Mouse (Mus musculus) frontal cortex, adult (tissue): ENCODE results near the gene Dok1.

Source experiments
- ATAC-seq: cut with Nextera tagmentation; 2 replicates; pipeline ENCODE4 v1.9.2; 2017; ENCODE audit warnings: mild to moderate bottlenecking, moderate library complexity, mixed read lengths; ENCODE audit not compliant: low TSS enrichment

The Dok1 gene

DNA sequence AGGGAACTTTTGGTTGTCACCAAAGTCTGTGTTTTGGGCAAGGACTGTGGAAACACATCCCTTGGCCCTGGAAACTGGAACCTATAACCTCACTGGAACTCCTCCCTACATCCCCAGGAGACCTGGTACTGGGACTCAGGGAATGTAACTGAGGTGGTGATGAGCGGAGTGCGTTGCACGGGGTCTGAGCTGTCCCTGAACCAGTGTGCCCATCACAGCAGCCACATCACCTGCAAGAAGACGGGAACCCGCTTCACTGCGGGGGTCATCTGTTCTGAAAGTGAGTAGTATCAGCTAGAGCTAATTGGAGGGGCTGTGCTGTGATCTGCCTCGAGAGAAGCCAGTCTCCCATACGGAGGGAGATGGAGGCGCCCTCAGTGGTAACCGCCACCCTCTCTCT, 16.1 kb upstream of the Dok1 start:
- no peak for ATAC-seq

DNA sequence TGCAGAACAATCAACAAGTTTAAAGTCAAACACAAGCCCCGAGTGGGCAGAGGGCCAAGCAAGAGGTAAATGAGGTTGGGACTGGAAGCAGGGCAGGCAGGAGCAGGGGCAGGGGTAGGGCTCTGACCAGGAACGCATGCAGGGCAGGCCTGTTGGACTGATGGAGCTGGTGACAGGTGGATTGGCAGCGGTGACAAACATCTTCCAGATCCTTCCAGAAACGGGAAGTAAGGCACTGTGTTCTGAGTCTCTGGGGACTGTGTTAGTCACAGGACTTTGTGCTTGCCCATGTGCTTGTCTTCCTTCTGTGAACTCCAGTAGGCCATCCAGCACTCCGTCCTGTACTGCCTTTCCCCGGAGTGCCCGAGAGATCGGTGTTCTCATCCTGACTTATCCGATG, 11.5 kb upstream of the Dok1 start:
- no peak; the same call in 1 of the 2 replicates for ATAC-seq

DNA sequence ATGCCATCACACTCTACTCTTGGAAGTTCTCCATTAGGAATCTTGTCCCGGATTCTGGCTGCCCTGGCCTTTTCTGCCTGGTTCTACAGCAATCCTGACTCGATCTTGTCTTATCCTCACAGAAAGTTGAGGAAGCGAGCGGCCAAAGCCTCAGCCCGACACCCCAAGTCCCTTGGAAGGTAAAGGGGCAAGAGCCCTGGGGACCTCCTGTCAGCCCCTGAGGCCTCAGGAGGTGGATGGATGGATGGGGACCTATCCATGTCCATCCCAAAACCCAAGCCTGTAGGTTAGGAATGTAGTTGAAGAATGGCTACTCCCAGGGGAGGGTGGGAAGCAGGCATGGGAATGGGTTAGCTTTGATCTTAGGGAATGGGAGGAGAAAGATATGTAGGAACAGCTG, 10.7 kb upstream of the Dok1 start:
- no peak for ATAC-seq

DNA sequence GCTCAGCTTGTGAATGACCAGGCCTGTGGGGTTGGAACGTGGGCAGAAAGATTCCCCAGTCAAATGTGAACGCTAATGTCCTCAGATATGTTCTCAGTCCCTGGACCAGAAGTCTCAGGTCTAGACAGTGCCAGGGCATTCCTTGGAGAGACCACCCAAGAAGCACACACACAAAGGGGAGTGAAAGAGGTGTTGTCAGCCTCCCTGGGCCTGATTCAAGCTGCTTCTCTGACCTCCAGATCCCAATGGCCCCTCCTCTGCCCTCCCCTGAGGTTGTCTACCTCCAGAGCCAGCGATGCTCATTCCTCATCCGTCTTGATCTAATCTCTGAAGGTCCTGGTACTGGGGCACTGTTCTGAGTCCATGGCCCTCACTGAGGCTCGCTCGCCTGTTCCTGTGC, 10.3 kb upstream of the Dok1 start:
- ATAC-seq = no peak

DNA sequence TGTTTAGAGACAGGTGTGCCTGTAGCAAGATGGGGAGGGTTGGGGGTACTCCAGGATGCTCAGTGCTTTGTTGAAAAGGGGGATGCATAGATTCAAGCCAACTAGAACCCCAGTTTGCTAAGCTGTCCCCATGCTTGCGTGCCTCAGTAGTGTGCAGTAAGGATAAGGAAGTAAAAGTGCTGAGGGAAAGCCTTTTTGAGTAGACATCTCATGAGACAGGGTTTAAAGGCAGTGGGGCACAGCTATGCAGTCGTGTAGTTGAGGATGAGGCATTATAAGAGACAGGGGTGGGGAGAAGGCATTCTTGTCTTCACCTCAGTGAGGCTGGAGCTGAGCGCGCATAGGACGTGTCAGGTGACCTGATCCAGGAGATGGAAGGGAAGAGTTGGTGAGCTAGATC, 7.3 kb upstream of the Dok1 start:
- ATAC-seq = no peak

DNA sequence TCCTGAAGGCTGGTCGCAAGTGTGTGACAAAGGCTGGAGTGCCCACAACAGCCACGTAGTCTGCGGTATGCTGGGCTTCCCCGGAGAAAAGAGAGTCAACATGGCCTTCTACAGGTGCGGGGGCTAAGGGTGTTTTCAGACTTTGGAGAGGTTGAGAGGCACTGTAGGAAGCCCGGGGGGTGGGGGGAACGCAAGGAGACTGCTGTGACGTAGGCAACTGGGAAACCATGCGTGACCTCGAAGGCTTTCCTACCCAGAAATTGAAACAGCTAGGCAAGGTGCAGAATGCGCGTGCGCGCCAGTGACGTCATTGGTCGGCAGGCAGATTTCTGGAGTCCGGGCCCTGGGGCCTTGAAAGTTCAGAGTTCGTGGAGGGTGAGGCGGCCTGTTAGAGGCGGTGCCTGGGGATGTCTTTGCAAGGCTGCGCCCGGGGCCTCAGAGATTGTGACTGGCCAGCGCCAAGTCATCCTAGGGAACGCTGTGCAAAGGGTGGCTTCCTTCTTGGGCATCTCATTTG, 5.3 kb upstream of the Dok1 start:
- ATAC-seq = peak; percentile 87

DNA sequence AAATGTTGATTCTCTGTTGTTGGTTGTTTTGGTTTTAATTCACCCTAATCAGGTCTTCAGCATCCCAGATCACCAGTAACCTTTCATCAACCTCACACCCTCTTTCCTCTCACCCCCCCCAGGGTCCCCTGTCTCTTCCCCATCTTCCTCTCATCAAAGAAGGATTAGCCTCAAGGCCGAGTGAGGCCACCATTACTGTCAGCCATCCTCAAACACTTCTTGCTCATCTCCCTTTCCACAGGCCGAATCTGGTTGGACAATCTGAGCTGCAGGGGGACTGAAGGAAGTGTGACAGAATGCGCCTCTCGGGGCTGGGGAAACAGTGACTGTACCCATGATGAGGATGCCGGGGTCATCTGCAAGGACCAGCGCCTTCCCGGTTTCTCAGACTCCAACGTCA, 3.9 kb upstream of the Dok1 start:
- no peak for ATAC-seq

DNA sequence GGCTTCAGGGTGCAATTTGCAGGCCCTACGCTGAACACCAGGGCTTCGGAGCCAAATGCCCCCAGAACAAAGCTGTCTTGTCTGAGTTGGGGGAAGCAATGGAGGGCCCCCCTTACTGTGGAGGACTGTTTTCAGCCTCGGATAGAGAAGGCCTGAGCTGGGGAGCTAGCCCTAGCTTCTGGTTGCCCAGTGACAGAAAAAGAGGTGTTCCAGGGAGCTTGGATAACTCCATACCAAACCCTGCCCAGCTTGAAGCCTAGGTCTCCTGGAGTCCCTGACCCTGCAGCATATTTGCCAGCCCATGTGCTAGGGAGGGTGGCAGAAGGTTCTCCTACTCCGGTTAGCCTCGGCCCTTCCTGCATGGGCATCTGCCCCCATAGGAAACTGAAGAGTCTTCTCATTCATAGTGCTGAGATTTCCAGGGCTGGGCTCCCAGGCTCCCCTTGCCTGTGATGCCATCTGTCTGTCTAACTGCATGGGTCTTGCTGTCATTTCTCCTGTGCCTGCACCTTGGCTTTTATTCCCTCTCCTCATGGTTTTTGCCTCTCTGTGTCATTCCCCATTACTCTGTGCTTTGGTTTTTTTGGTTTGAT, 1.3 kb upstream of the Dok1 start:
- no peak for ATAC-seq

DNA sequence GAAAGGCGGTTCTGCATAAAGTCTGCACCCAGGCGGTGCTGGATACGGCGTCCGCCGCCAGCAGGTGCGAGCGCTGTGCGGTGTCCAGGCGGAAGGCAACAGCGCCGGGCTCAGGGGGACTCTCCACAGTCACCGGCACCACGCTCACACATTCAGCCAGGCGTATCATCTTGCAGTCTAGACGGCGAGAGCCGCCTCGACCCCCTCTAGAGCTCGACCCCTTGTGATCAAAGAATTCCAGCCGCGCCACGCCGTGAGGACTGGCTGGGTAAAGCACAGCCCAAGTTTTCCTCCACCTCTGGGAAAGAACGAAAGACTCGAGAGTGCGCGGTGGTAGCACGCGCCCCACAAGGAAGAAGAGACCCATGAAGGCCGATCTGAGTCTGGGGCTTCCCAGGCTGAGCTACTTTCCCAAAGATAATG, 491 bp downstream of the Dok1 start:
- ATAC-seq = peak; percentile 48

DNA sequence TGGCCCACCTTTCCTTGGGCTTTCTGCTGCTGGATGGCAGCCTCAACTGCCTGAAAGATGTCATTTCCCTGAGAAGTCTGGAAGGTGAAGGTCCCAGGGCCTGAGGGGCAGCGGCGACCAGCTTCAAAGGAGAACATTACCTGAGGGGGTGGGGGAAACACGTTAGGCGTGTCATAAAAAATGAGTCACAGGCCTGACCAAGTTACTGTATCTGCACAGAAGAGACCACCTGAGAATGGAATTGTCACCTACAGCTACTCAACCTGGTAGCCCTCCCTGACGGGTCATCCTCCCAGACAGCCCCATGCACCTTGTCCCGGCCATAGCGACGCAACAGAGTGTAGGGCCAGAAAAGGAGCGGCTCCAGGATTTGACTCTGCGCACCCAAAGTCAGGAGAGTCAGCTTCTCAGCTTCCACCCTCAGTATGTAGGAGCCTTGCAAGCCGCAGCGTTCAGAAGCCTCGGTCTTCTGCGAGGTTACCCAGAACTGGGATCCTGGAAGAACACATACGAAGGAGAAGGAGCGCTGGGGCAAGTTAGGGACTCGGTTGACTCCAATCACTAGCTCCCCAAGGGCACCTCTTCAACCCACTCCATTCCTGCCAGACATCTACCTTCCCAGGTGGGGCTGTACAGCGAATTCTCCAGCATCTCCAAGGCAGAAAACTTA, 1.2 kb downstream of the Dok1 start:
- no peak for ATAC-seq

DNA sequence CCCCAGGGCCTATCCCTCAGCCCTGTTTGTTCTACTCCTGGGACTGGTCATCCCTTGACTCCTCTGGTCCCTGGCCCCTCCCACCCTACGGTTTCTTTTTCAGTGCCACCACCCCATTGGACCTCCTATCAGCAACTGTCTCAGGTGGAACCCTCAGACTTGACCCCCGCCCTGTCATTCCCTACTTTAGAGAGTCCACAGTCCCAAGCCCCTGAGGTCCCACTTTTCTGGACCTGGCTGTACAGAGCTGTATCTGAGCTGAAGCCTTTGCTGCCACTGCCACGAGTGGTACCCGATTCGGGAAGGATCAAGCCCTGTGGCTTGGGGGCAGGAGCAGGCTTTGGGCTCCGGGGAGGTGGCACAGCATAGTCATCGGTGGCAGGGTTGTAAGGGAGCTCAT, 2.2 kb downstream of the Dok1 start:
- no peak for ATAC-seq

DNA sequence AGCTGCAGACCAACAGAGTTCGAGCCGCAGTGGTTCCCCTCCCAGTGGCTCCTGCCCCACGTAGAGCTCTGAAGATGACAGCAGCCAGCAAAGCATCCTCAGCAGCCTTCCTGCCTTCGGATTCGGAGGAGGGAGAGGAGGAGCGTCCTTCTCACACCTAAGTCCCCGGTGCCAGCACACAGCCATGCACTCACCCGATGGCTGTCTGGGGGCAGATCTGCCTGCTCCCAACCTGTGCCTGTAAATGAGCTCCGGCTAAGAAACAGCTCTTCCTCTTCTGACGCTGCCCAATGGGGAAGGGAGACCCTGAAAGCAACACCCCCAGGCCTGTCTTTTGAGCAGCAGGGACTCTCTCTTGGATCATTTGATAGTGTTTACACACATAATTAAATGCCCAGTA, 3.5 kb downstream of the Dok1 start:
- ATAC-seq = no peak

DNA sequence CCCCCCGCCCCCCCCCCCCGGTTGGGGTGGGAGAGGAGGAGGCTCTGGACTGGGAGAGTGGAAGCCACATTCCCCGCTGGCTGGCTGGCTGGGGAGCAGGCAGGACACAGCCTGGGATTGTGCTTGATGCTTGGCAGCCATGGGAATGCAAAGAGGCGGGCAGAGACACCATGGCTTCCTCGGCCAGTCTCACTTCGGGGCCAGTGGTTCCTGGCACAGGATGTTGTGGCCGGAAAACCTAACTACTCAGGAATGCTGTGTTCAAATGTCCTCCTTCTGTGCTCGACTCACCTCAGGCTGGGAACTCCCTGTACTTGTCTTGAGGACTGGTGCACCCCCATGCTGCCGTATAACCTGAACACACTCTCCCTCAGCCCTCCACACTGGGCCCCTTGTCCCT, 5.6 kb downstream of the Dok1 start:
- no peak for ATAC-seq

DNA sequence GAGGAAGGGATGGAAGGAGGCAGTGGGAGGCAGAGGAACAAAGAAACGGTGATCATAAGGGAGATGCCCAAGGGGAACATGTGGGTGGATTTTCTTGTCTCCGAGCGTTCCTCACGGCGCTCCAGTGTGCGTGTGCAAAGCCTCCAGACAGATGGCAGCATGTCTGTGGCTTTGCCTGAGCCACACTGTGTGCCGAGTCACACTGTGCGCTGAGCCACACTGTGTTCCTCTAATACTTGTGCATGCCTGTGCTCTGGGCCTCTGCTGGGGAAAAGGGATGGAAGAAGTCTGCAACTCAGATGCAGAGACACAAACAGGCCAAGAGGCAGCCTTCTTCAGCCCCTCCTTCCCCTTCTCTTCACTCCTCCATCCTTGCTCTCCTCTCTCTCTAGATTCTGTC, 6.0 kb downstream of the Dok1 start:
- ATAC-seq = no peak; the same call in 1 of the 2 replicates

DNA sequence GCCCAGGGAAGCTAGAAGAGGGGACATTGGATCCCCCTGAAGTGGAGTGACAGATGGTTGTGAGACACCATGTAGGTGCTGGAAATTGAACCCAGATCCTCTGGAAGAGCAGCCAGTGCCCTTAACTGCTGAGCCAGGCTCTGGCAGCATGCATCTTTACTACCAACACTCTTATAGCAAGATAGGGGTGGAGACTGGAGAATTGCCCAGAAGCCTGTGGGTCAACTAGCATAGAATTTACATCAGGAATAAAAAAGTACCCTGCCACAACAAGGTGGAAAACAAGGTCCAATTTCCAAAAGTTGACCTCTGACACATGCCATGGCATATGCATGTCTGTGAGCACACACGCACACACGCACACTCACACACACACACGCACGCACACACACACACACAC, 8.1 kb downstream of the Dok1 start:
- ATAC-seq = no peak

DNA sequence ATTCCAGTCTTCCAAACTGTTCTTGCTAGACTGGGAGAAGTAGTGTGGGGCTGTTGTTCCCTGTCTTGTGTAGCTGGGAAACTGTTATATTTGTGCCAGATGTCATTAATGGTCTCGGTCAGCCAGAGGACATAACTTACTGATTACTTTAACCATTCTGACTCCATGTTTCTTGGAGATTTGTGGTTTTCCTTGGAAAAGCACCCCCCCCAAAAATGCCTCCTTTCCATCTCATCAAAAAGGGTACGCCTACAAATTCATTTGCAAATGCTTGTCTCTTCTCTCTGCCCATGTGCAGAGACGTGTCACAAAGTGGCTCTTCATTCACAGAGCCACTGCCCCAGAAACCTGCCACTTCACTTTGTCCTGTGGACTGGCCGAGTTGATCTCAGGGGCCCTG, 8.8 kb downstream of the Dok1 start:
- no peak for ATAC-seq

DNA sequence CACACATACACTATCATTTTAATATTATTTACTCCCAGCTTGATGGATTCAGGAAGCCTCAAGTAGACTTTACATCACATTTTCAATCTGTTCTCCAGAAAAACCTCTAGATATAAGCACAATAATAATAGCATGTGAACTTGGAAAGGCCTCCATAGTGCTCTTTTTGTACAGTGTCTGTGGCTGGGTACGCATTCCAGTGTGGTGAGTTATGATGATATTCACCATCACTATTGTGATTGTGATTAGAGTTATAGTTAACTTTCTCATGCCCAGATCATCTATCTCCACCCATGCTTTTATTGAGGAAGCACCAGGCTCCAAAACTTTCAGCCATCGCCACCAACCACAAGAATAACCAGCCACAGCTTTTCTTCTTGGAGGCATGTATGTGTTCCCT, 9.5 kb downstream of the Dok1 start:
- ATAC-seq = no peak

DNA sequence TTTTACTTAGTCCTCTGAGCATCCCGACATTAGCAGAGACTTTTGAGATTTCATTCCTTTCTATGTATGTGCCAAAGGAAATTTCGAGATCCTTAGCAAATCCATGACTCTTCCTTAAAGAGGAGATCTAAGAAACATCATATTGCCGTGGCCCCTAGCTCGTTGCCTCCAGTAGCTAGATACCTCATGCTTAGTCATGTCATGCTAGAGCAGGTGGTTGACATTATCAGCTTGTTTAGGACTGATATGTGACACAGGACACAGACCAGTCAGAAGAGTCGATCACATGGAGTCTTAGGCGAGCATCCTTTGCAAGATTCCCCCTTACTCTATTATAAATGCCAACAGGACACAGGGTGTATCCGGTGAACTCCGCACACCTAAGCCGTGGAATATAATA, 10.3 kb downstream of the Dok1 start:
- ATAC-seq = no peak

DNA sequence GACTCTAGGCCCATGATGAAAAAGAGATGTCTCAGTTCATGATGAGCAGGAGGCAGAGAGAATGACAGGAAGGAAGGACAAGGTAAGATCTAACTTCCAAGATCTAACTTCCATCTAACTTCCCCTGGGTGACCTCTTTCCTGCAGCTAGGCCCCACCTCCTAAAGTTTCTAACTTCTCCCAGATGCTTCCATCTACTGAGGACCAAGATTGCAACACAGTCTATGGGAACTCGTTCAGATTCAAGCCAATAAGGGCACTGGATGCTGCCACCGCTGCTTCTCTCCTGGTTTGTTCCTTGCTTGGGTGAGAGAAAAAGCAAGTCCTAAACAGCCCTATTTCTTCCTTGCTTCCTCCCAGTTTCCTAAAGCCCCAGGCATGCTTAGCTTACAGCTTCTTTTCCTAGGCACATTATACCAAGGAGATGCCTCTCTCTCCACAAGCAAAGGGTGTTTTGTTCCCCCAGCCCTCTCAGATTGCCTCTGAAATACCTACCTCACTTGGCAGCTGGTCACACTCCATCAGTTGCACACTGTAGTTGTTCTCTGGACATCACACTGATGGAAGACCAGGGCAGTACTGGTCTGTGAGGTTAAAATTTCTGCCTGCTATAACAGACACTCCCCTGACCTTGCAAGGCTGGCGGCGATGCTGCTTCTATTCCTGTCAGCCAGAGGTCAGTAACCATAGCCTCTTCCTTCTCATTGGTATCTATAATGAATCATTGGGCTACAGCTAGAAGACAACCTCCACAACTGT, 12.3 kb downstream of the Dok1 start:
- no peak for ATAC-seq

DNA sequence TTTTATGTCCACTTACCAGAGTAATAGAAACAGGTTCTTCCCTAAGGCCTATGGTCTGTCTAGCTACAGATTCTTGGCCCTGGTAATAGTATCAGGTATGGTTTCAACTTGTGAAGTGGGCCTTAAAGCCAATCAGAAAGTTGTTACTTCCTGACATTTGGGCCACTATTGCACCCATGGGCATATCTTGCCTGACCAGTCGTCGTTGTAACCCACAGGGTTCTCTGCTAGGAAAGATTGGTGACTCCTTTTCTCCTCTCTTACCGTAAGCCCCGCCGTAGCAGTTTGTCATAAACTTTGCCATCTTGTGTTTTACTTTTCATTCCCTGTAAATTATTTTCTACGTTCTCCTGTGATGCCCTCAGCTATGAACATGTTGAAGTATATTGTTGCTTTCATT, 13.2 kb downstream of the Dok1 start:
- no peak for ATAC-seq

DNA sequence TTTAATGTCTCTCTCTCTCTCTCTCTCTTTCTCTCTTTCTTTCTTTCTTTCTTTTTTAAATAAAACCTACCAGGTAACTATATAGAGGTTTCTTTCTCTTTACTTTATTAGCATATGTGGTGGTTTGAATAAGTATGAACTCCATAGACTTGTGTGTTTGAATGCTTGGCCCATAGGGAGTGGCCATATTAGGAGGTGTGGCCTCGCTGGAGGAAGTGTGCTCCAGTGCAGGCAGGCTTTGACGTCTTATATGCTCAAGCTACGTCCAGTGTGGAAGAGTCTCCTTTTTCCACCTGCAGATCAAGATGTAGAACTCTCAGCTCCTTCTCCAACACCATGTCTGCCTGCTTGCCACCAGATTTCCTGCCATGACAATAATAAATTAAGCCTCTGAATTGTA, 14.2 kb downstream of the Dok1 start:
- no peak for ATAC-seq

DNA sequence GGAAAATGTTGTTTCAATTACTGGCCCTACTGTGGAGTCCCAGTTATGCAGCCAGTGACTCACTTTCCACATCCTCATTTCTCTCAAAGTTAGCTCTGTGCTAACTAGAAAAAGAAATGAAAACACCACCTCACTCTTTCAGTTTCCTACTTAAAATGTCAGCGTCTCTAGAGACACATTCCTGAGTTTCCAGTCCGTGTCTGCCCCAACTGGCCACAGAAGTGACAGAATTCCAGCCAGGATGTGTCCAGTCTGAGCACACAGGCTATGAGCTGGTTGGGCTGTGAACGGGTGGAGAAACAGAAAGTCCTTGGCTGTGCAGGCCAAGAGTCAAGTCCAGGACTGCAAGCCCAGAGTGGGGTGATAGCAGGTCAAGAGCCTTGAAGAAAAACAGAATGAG, 16.1 kb downstream of the Dok1 start:
- peak; percentile 16; the same call in 1 of the 2 replicates for ATAC-seq

DNA sequence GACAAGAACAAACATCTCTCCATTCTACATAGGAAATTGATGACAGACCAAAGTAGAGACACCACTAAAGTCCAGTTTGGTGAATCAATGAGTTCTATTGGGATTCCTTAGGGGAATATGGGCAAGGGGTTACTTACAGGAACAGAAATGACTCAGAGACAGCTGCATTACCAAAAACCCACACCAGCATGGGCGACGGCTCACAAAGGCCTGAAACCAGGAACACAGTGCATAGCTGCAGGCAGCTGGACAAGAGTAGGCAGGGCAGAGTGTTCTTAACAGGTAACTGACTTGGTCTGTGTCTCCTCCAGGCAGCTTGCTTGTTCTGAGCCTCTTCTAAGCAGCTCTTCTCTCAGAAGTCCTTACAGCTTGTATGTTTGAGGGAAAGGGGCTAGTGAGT, 17.5 kb downstream of the Dok1 start:
- ATAC-seq = no peak
